Mouse (Mus musculus): ENCODE data around the gene Myh7b.

Myh7b gene

DNA sequence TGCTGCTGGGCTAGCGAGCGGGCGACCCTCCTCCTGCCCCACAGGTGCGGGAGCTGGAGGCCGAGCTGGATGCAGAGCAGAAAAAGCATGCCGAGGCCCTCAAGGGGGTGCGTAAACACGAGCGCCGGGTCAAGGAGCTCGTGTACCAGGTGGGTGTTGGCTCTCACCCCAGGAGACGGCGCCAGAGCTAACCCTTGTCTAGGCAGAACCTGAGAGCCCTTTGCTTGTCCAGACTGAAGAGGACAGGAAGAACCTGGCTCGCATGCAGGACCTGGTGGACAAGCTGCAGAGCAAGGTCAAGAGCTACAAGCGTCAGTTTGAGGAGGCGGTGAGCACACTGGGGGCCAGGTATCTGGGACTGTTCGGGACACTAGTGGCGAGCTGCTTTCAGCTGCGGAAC is 22.1 kb downstream of the Myh7b start:
- in situ Hi-C loops (cut with MboI, MseI), result no loop called here

DNA sequence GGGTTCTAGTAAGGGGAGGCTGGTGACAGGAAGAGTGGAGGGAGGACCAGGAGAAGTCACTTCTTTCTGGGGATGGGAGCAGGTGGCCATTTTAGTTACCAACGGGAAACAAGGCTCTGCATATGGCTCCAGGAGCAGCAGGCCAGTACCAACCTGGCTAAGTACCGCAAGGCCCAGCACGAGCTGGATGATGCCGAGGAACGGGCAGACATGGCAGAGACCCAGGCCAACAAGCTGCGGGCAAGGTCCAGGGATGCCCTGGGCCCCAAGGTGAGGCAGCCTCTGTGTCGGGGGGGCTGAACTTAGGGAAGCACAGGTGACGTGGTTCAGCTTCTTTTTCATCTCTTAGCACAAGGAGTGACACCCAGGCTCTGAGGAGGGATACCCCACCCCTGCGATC is 22.7 kb downstream of the Myh7b start:
- in situ Hi-C loops (cut with MboI, MseI), result no loop called here

- in situ Hi-C loops (cut with MboI, MseI), result no loop called here
These were observed 23.6 kb downstream of the Myh7b start for GRCm38 (mm10) chr2:155634562-155634961.

- in situ Hi-C loops (cut with MboI, MseI), result no loop called here
These were observed 24.9 kb downstream of the Myh7b start for GRCm38 (mm10) chr2:155635961-155636360.

GRCm38 (mm10) chr2:155636881-155637280 is 25.9 kb downstream of the Myh7b start:
- in situ Hi-C loops (cut with MboI, MseI), result no loop called here

- in situ Hi-C loops (cut with MboI, MseI), result no loop called here
These were observed 26.4 kb downstream of the Myh7b start for GRCm38 (mm10) chr2:155637411-155637810.

DNA sequence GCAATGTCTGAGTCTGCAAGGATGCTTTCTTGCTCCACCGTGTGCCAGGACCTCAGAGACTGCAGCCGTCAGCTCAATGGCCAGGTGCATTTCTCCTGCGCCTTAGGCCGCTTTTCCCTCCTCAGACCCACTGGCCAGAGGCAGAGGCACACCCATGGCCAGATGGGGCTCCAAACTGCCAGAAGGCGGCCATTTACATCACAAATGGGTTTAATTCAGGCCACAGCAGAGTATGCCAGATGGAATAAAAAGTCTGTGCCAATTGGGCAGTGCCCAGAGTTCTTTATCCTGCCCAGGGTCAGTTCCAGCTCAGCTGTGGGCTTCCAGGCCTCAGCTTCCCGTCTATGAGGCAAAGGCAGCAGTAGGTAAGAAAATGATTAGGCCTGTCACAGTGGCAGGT is 29.6 kb downstream of the Myh7b start:
- in situ Hi-C loops (cut with MboI, MseI), result no loop called here

DNA sequence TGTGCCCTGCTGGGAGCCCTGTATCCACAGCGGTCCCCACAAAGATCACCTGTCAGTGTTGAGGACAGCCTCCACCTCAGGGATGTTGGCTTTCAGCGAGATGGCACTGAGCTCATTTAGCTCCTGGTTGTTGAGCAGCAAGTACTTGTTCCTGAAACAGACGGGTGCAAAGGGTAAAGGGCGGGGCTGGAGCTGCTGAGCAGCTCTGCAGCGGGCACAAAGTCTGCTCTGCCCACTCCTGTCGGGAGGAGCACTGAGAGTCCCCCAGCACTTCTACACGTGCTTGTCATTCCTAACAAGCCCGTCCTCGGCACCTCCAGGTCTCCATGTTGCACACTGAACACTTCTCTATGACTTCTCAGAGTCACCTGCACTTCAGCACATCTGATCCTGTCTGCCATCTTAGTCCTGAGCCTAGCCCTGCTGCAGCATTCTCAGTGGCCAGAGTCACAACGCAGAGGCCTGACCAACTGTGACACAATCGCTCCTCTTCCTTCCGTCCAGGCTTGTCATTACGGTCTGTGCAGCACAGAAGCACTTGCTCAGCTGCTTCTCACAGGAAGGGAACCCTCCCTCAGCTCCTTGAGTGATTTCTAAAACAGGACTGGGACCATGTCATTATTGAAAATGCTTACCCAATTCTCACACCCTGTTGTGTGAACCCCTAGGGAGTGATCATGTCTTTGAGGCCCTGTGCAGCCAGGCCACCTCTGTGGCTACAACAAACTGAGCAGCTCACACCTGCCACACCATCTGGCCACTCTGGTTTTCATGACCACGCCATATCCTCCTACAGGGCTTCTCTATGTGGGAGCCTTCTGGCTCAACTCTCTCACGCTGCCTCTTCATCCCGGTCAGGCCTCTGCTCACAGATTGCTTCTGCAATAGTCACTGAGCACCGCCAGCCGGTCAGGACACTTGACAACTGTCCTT is 30.8 kb downstream of the Myh7b start:
- in situ Hi-C loops (cut with MboI, MseI), result no loop called here

DNA sequence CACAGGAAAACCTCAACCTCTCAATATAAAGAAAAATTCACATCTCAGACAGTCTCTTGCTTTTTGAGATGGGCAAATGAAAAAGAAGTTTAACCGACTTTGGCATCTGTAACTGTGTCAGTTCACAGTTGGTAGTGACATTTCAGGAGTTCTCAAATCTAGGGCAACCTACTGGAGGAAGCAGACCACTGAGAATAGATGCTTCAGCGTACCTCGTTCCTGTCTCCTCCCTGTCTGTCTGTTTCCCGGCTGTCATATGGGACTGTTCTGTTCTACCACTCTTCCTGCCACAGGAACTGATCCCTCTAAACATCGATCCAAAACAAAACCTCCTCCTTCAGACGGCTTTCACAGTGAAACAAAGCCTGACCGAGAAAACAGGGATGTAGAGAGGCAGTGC is 34.7 kb downstream of the Myh7b start:
- in situ Hi-C loops (cut with MboI, MseI), result no loop called here

DNA sequence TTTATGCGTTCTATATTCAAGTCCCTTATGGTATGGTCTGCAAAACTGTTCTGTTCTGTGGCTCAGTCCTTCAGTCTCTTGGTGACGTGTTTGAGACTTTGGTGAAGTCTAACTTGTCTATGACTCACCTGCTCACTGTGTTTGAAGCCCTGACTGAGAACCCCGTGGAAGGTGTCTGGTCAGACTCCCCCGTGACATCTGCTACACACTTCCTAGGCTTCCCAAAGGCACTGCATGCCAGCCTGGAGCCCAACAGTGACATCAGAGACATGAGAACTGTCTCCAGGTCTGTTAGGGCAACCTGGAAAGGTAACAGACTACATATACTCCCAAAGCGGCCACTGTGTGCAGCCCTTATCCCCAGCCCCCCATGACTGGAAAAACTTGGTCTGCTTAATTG is 41.6 kb downstream of the Myh7b start:
- in situ Hi-C loops (cut with MboI, MseI), result no loop called here

- in situ Hi-C loops (cut with MboI, MseI), result no loop called here
These were observed 44.9 kb downstream of the Myh7b start for GRCm38 (mm10) chr2:155655759-155656372.

DNA sequence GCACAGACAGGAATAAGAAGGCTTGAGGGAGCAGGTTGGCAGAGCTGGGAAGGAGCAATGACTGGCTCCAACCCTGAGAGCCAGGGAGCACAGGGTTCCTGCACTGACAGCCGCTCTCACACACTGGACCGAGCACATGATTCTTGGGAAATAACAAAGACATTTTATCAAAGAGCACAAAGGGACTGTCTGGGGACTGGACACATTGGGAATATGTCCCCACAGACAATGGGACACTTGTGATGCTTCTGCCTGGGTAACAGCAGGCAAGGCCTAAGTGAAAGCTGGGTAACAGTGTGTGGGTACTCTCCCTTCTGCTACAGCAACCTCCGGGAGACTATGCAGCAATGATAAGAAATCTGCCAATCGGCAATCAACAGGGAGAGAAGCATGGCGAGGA is 51.4 kb downstream of the Myh7b start:
- in situ Hi-C loops (cut with MboI, MseI), result no loop called here

DNA sequence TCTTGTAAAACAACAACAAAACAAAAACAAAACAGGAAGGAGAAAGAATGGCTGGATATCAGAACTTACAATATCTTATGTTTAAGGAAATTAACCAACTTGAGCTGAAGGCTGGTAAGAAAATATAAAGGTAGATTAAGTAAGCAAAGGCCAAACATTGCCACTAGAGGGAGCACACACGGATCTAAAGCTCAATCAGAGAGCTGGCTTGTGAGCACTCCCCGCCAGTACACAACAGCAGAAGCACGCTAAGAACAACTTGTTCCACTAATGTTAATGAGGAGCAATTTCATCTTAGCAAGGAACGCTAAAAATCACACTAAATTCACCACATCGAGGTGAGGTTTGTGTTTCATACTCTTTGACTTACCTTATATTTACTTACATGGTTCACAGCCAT is 52.1 kb downstream of the Myh7b start:
- in situ Hi-C loops (cut with MboI, MseI), result no loop called here

DNA sequence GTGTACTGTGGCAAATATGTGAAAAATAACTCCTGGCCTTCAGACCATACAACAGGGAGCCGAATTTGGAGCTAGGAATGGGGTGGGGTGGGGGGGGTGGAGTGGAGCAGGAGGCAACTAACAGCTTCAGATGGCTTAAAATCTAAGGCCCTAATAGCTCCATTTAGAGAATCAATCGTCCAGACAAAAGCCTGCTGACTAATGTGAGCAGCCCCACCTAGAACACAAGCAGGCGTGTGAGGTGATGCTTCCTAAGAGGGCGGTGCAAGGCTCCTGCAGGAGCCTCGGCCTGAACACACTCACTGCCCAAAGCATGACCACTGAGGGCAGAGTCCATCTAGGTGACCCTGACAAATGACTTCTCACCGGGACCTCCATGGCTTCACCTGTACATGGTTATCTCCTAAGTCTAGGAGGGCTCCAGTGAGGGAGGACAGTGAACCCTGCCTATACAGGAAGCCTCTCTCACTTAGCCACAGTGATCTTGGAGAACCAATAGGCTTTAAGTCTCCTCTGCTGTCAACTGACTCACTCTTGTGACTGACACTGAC is 53.0 kb downstream of the Myh7b start:
- in situ Hi-C loops (cut with MboI, MseI), result no loop called here

GRCm38 (mm10) chr2:155667881-155668280 is 56.9 kb downstream of the Myh7b start:
- in situ Hi-C loops (cut with MboI, MseI), result no loop called here

- in situ Hi-C loops (cut with MboI, MseI), result no loop called here
These were observed 57.4 kb downstream of the Myh7b start for GRCm38 (mm10) chr2:155668461-155668860.

GRCm38 (mm10) chr2:155671236-155671635 is 60.2 kb downstream of the Myh7b start:
- in situ Hi-C loops (cut with MboI, MseI), result no loop called here

GRCm38 (mm10) chr2:155673546-155673945 is 62.5 kb downstream of the Myh7b start:
- in situ Hi-C loops (cut with MboI, MseI), result no loop called here

- in situ Hi-C loops (cut with MboI, MseI), result no loop called here
These were observed 64.1 kb downstream of the Myh7b start for GRCm38 (mm10) chr2:155675118-155675517.

- in situ Hi-C loops (cut with MboI, MseI), result no loop called here
These were observed 68.6 kb downstream of the Myh7b start for GRCm38 (mm10) chr2:155679586-155680110.

DNA sequence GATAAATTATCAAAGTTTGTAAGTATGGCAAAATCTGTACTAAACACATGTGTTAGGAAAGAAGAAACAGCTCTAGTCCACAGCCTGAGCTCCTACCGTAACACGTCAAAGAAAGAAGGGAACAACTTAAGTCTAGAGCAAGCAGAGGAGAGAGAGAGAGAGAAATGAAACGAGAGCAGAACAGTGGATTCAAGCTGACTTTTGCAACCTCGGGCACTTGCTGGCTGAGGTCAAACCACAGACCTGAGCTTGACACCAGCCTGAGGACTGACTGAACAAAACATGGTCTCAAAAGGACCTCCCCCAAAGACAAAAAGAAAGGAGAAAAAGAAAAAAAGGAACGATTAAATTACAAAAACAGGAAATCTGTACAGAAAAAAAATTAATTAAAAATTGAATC is 69.6 kb downstream of the Myh7b start:
- in situ Hi-C loops (cut with MboI, MseI), result no loop called here

DNA sequence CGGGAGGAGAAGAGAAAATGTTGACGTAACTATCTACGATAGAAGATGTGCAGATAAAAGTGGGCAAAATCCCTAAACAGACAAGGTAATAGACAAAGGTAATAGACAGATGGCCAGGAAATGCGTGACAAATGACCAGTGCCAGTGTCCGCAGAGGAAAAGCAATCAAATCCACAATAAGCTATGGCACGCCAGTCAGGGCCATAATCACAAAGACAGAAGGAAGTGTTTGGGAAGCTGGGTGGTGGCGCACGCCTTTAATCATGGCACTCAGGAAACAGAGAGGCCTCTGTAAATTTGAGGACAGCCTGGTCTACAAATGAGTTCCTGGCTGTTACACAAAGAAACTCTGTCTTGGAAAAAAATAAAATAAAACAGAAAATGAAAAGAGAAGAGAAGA is 70.2 kb downstream of the Myh7b start:
- in situ Hi-C loops (cut with MboI, MseI), result no loop called here

DNA sequence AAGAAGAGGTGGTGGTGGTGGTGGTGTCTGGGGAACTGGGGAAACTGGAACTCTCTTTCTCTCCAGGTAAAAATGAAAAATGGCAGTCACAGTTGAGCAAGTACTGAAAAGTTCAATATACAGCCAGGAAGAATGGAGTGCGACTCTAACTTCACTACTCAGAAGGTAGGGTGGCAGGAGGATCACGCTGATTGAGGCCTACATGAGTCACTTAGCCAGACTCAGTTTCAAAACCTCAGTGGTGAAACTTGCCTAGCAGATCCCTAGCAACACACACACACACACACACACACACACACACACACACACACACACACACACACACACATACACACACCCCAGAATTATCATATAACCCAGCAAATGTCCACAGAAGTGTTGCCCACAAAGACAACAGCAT is 70.9 kb downstream of the Myh7b start:
- in situ Hi-C loops (cut with MboI, MseI), result no loop called here
